ENCODE assay signal across 25 mouse cellular contexts in genomic region chr5:25719390-25719789, GRCm38 (mm10). TPM values are rescaled to one million over a fixed set of nuclear protein-coding genes. Genes with fewer than 3 reads are reported as not detected.
A peak's percentile ranks its signal among the peaks of the same experiment; 100 is the strongest.
DNase-seq lines count a peak whose midpoint lies in the region; ATAC-seq and TF ChIP-seq lines count a peak whose summit lies in the region.
"Had no signal": no experiment of that assay in that cellular context is flagged by ENCODE, and none has a peak within 500 bp of the region (broad histone marks: within the 10 kb centered on the region; RNA-seq: fewer than 3 reads in every experiment).

No protein-coding gene starts in this region.

- H3K27me3 ChIP-seq in heart, adult 2 months (ENCODE audit: control insufficient read depth, insufficient read depth, low read length): no peaks in the 10 kb centered on the region
- H3K27me3 ChIP-seq: embryonic facial prominence, embryonic 12.5 days; embryonic facial prominence, embryonic 15.5 days; forebrain, embryonic 12.5 days; forebrain, embryonic 15.5 days; hindbrain, embryonic 13.5 days; intestine, embryonic 15.5 days had no signal

- H3K4me1 ChIP-seq in heart, adult 2 months (ENCODE audit: control insufficient read depth, insufficient read depth, low read length): peaks cover 1% of the 10 kb centered on the region; the same call in 1 of the 2 replicates
- H3K4me1 ChIP-seq: embryonic facial prominence, embryonic 12.5 days; embryonic facial prominence, embryonic 15.5 days; forebrain, embryonic 12.5 days; hindbrain, embryonic 10.5 days; hindbrain, embryonic 13.5 days; intestine, embryonic 15.5 days had no signal

- no peak for TF ChIP-seq CTCF in heart, adult 2 months (IDR thresholded peaks at IDR 0.05)

- 65% methylated on average over 4 of the region's 4 CpGs for WGBS in heart, adult 2 months

- no peaks in the 10 kb centered on the region for H3K36me3 ChIP-seq in heart, adult 2 months (ENCODE audit: control insufficient read depth, insufficient read depth, low read length)
- H3K36me3 ChIP-seq: embryonic facial prominence, embryonic 12.5 days; embryonic facial prominence, embryonic 15.5 days; forebrain, embryonic 12.5 days; forebrain, embryonic 15.5 days; G1E; hindbrain, embryonic 10.5 days; hindbrain, embryonic 13.5 days; intestine, embryonic 15.5 days had no signal

- ATAC-seq in frontal cortex, adult (ENCODE audit: low TSS enrichment): peak; percentile 88
- ATAC-seq: forebrain, embryonic 15.5 days; hindbrain, embryonic 16.5 days; intestine, embryonic 15.5 days; Patski had no signal

- no peak overlapping the region for H3K9ac ChIP-seq in heart, adult 2 months (ENCODE audit: low read depth, low read length)
- H3K9ac ChIP-seq: embryonic facial prominence, embryonic 12.5 days; embryonic facial prominence, embryonic 15.5 days; forebrain, embryonic 12.5 days; forebrain, embryonic 15.5 days; hindbrain, embryonic 13.5 days; intestine, embryonic 15.5 days had no signal

- no peak overlapping the region for H3K4me3 ChIP-seq in heart, adult 2 months
- H3K4me3 ChIP-seq: embryonic facial prominence, embryonic 12.5 days; embryonic facial prominence, embryonic 15.5 days; forebrain, embryonic 12.5 days; forebrain, embryonic 15.5 days; hindbrain, embryonic 10.5 days; hindbrain, embryonic 13.5 days; intestine, embryonic 15.5 days had no signal

- TF ChIP-seq EP300 in heart, adult 2 months (IDR thresholded peaks at IDR 0.05; ENCODE audit: insufficient read depth, low read depth, low read length): no peak

- intact Hi-C loops in heart, adult 2 months (cut with DNase I): no loop called here
- intact Hi-C loops in heart, postnatal 36 days (cut with DNase I): no loop called here

- DNase-seq in frontal cortex, postnatal 10 days (ENCODE audit: low spot score in 2 of 2): no peak
- no peak for DNase-seq in heart, adult 2 months
- no peak for DNase-seq in heart, postnatal 36 days
- peak; percentile 52 for DNase-seq in brain, adult 2 months (ENCODE audit: low read depth, low spot score)
- no peak for DNase-seq in urinary bladder, postnatal 4 days (ENCODE audit: low spot score in 2 of 2)
- DNase-seq: adrenal gland, postnatal 10 days; adrenal gland, postnatal 36 days; B cell, adult 2 months; cerebellum, adult 11 months; cerebellum, adult 2 months; cerebellum, adult 9-11 months; cerebellum, postnatal 25 days; gastrocnemius, postnatal 10 days; kidney, adult 11 months had no signal

- H3K27ac ChIP-seq in heart, adult 2 months: peak overlapping the region; percentile 58
- H3K27ac ChIP-seq: embryonic facial prominence, embryonic 12.5 days; embryonic facial prominence, embryonic 15.5 days; forebrain, embryonic 12.5 days; forebrain, embryonic 15.5 days; hindbrain, embryonic 10.5 days; hindbrain, embryonic 13.5 days; intestine, embryonic 15.5 days had no signal

- no peak for TF ChIP-seq POLR2A in heart, adult 2 months (IDR thresholded peaks at IDR 0.05; ENCODE audit: insufficient read depth, low read depth, low read length)

- H3K79me2 ChIP-seq in heart, adult 2 months (replicated peaks; ENCODE audit: control insufficient read depth, insufficient read depth, low read length): no peaks in the 10 kb centered on the region

RNA-seq across cellular contexts. Expression of gene Xrcc2, which starts 13.8 kb away (rescaled TPM):
- 1 to 10 TPM; 4.8 to 7.3 TPM for total RNA-seq in heart, adult 2 months (2021)
- polyA plus RNA-seq in heart, adult 2 months (2012; rRNA removed): 3.0 and 6.6 TPM in 2 replicates
- total RNA-seq in heart, postnatal 36 days (2021): 1 to 10 TPM; 5.3 to 5.7 TPM

RNA-seq across cellular contexts. Expression of gene Actr3b, which starts 40.4 kb away (rescaled TPM):
- total RNA-seq in heart, adult 2 months (2021): 10 to 100 TPM; 33.7 to 46.8 TPM
- polyA plus RNA-seq in heart, adult 2 months (2012; rRNA removed): 28.3 and 28.5 TPM in 2 replicates
- 10 to 100 TPM; 43.5 to 48.8 TPM for total RNA-seq in heart, postnatal 36 days (2021)
